Mouse (Mus musculus) heart, adult 2 months (tissue): ENCODE data around the gene Slc4a3. TPM values are rescaled to one million over a fixed set of nuclear protein-coding genes. Genes with fewer than 3 reads are reported as not detected.

ENCODE experiments used
- DNase-seq, 2 experiments: peaks; one replicate each; pipeline ENCODE4 v3.0.0; 2021
- H3K27ac ChIP-seq: fragments of 200-600 bp; 2 replicates; pipeline ENCODE4 v1.8.1; 2022
- H3K27me3 ChIP-seq: fragments of 200-500 bp; 2 replicates; pipeline ENCODE4 v1.6.1; 2012; ENCODE audit warnings: mild to moderate bottlenecking, low read length, inconsistent platforms, mixed read lengths; ENCODE audit not compliant: control insufficient read depth, insufficient read depth
- H3K36me3 ChIP-seq: fragments of 200-500 bp; 2 replicates; pipeline ENCODE4 v1.6.1; 2012; ENCODE audit warnings: low read length, inconsistent platforms; ENCODE audit not compliant: control insufficient read depth, insufficient read depth
- H3K4me1 ChIP-seq: fragments of 200-500 bp; 2 replicates; pipeline ENCODE4 v1.6.1; 2011; ENCODE audit warnings: low read length; ENCODE audit not compliant: control insufficient read depth, insufficient read depth
- H3K4me3 ChIP-seq: fragments of 200-600 bp; 2 replicates; pipeline ENCODE4 v1.8.1; 2022
- H3K79me2 ChIP-seq: fragments of 200-500 bp; replicated peaks from 2 replicates; pipeline ENCODE4 v1.6.1; 2012; ENCODE audit warnings: mild to moderate bottlenecking, inconsistent platforms, low read length, moderate library complexity, mixed read lengths; ENCODE audit not compliant: control insufficient read depth, insufficient read depth
- H3K9ac ChIP-seq: fragments of 200-500 bp; 2 replicates; pipeline ENCODE4 v1.6.1; 2012; ENCODE audit warnings: low read depth, mild to moderate bottlenecking, control low read depth, inconsistent platforms, low read length, mixed read lengths
- CTCF ChIP-seq: fragments of 200-600 bp; IDR thresholded peaks from 2 replicates; pipeline ENCODE4 v1.8.1; 2022; ENCODE audit warnings: antibody characterized with exemption, mild to moderate bottlenecking, moderate library complexity
- EP300 ChIP-seq: fragments of 200-500 bp; IDR thresholded peaks from 2 replicates; pipeline ENCODE4 v1.6.1; 2011; ENCODE audit warnings: low read depth, low read length, control low read depth; ENCODE audit not compliant: insufficient read depth
- POLR2A ChIP-seq: fragments of 200-500 bp; IDR thresholded peaks from 2 replicates; pipeline ENCODE4 v1.6.1; 2011; ENCODE audit warnings: mild to moderate bottlenecking, low read depth, low read length, control low read depth; ENCODE audit not compliant: insufficient read depth
- WGBS: fragments of 180-500 bp; shearing (Covaris S2); methylation state at CpG from one replicate; pipeline ENCODE4 v1.1.7; 2018; 5-methylcytosine and 5-hydroxymethylcytosine counted together
- intact Hi-C: fragments of 180-260 bp; cut with DNase I; formaldehyde crosslinking; loops from one replicate; pipeline ENCODE4 v1.15.1; 2025
- polyA plus RNA-seq: library from polyadenylated mRNA; depleted of rRNA; stranded (reverse); fragments of >200 nt; gene quantifications from 2 replicates; pipeline ENCODE4 v1.2.3, GENCODE M21; 2012; rRNA removed
- total RNA-seq, 2 experiments: library from RNA; stranded (reverse); gene quantifications; 2 replicates each; pipeline ENCODE4 v1.2.3; 2021

The Slc4a3 gene
- total and polyA plus RNA-seq, 3 experiments, result 182 to 300 (median 241) TPM

DNA sequence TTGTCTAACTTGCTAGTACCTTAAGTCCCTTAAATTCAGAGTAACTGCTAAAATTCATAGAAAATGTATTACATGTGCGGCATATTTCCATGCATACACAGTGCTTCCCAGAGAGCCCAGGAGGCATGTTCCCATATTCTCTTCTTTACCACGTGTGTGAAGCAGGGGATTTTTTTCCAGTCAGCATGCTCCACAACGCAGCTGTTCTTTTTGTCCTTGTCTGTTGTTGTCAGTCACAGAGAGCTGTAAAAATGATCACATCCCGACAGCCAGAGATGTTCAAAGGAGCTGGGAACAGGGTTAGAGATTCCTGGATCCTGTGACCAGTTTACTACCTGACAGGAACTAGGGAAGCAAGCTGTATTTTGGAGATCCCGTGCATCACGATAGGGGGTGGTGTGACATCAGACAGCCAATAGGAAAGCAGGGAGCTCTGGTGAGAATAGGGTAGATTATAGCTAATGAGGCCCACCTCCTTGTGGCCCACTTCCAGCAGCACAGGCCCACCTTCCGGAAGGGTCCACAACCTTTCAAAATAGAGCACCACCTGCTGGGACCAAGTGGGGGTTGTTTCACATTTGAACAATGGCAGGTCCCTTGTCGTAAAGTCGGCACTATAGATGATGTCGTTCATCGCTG is 62.7 kb downstream of the Slc4a3 start:
- TF ChIP-seq CTCF (no peak), EP300 (no peak), POLR2A (no peak)
- no peak overlapping the region for H3K9ac ChIP-seq
- DNase-seq, result no peak
- H3K27me3 ChIP-seq, result 0 out of 2 replicates have a peak, but pooled peaks cover 1% of the 10 kb centered on the region
- no peak overlapping the region for H3K4me3 ChIP-seq
- intact Hi-C loops, result no loop called here
- 68% methylated on average over 11 of the region's 11 CpGs for WGBS
- no peaks in the 10 kb centered on the region for H3K79me2 ChIP-seq
- no peaks in the 10 kb centered on the region for H3K36me3 ChIP-seq
- H3K4me1 ChIP-seq, result no peaks in the 10 kb centered on the region
- H3K27ac ChIP-seq, result no peak overlapping the region

DNA sequence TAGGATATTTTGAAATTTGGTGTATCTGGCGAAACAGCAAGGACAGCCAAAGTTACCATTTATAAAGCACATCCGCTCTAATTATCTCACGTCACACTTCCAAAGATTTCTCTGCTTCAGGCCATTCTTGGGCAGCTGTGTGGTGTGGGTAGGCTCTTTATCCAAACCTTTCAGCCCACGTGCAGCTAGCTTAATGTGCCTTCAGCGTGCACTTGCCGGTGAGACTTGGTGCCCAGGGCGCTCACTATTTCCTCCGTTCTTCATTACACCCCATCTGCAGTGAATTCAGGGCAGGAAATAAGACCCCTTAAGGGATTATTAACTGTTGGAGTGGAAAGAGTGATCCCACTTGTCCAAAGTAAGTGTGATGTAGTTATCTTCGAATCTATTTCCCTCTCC is 63.2 kb downstream of the Slc4a3 start:
- Histone ChIP-seq H3K36me3 (no peaks in the 10 kb centered on the region), H3K79me2 (no peaks in the 10 kb centered on the region), H3K4me3 (no peak overlapping the region), H3K4me1 (no peaks in the 10 kb centered on the region), H3K9ac (no peak overlapping the region), H3K27ac (no peak overlapping the region), H3K27me3 (0 out of 2 replicates have a peak, but pooled peaks cover 1% of the 10 kb centered on the region)
- no peak for DNase-seq
- TF ChIP-seq CTCF (no peak), EP300 (no peak), POLR2A (no peak)
- 84% methylated on average over 9 of the region's 9 CpGs for WGBS
- intact Hi-C loops, result no loop called here

DNA sequence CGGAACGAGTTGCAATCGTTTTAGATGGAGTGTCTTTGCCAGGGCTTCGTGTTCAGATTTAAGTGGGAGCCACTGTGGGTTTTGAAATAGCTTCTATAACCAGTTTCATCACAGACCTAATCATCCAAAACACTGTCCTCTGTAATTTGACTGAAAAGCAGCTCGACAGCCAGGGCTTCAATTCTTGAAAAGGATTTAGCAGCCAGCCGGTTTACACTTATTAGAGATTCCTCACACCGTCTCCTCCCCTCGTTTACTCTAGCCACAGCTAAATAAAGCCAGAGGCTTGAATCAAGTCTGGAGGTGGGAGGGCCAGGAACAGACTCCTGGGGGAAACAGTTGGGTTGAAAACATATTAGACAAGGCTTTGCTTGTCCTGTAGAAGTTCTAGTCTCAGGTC is 64.5 kb downstream of the Slc4a3 start:
- intact Hi-C loops, result no loop called here

More for the DNA sequence above, 64.5 kb downstream of the Slc4a3 start:
- 57% methylated on average over 8 of the region's 8 CpGs for WGBS
- Histone ChIP-seq H3K27me3 (0 out of 2 replicates have a peak, but pooled peaks cover 1% of the 10 kb centered on the region), H3K4me1 (no peaks in the 10 kb centered on the region), H3K36me3 (no peaks in the 10 kb centered on the region), H3K79me2 (no peaks in the 10 kb centered on the region), H3K9ac (no peak overlapping the region), H3K4me3 (no peak overlapping the region), H3K27ac (no peak overlapping the region)
- no peak for TF ChIP-seq EP300
- no peak for TF ChIP-seq POLR2A
- no peak for DNase-seq

Other genes with a start within 250 kb of the Slc4a3 start
- 10 to 100 TPM; 70.3 to 84.6 TPM for gene Dnpep, start 228.3 kb upstream of the Slc4a3 start, total RNA-seq
- gene Dnpep, start 228.3 kb upstream of the Slc4a3 start, polyA plus RNA-seq, result 123 and 136 TPM in 2 replicates
- gene Des, start 185.9 kb upstream of the Slc4a3 start, total RNA-seq, result 1,000 to 10,000 TPM; 1,224 to 1,521 TPM
- 719 and 781 TPM in 2 replicates for gene Des, start 185.9 kb upstream of the Slc4a3 start, polyA plus RNA-seq
- gene Speg, start 171.0 kb upstream of the Slc4a3 start, total RNA-seq, result 100 to 1,000 TPM; 131 to 135 TPM
- 94.0 and 109 TPM in 2 replicates for gene Speg, start 171.0 kb upstream of the Slc4a3 start, polyA plus RNA-seq
- gene Gmppa, start 110.3 kb upstream of the Slc4a3 start, total RNA-seq, result 10 to 100 TPM; 38.9 to 39.9 TPM
- gene Gmppa, start 110.3 kb upstream of the Slc4a3 start, polyA plus RNA-seq, result 91.3 and 94.6 TPM in 2 replicates
- gene Asic4, start 95.8 kb upstream of the Slc4a3 start, total RNA-seq, result not detected
- not detected in 2 replicates for gene Asic4, start 95.8 kb upstream of the Slc4a3 start, polyA plus RNA-seq
- 10 to 100 TPM; 23.2 to 25.0 TPM for gene Chpf, start 67.0 kb upstream of the Slc4a3 start, total RNA-seq
- gene Chpf, start 67.0 kb upstream of the Slc4a3 start, polyA plus RNA-seq, result 26.9 and 37.8 TPM in 2 replicates
- under 1 TPM; 0.21 to 0.66 TPM for gene Tmem198, start 66.7 kb upstream of the Slc4a3 start, total RNA-seq
- gene Tmem198, start 66.7 kb upstream of the Slc4a3 start, polyA plus RNA-seq, result 0.39 and 0.73 TPM in 2 replicates
- 100 to 1,000 TPM; 117 to 131 TPM for gene Obsl1, start 39.8 kb upstream of the Slc4a3 start, total RNA-seq
- gene Obsl1, start 39.8 kb upstream of the Slc4a3 start, polyA plus RNA-seq, result 87.8 and 119 TPM in 2 replicates
- 1 to 10 TPM; 4.1 to 4.3 TPM for gene Inha, start 39.2 kb upstream of the Slc4a3 start, total RNA-seq
- 17.0 and 20.4 TPM in 2 replicates for gene Inha, start 39.2 kb upstream of the Slc4a3 start, polyA plus RNA-seq
- 1 to 10 TPM; 7.3 to 7.7 TPM for gene Stk11ip, start 24.7 kb upstream of the Slc4a3 start, total RNA-seq
- gene Stk11ip, start 24.7 kb upstream of the Slc4a3 start, polyA plus RNA-seq, result 12.9 and 19.8 TPM in 2 replicates